Mouse (Mus musculus): ENCODE results near the gene Olfr5. TPM values are rescaled to one million over a fixed set of nuclear protein-coding genes. Genes with fewer than 3 reads are reported as not detected.

The Olfr5 gene
- polyA plus RNA-seq, 1 experiment from 2014 or later: not detected

DNA sequence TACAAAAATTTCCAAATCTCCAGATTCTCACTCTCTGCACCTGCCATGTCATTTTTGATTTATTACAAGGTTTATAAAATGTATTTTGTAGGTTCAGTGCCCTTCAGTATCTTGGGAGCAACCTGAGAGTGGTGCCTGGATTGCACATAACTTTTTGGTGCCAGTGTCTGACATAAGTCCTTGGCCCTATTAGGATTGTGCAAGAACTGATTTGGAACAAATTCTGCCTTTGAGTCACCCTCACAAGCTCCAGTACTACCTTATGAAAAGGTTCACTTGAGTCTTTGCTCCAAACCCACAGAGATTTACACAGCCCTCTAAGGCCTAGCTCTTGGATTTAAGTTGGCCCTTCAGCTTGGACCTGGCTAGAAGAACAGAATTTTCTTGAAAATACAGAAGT lies 19.8 kb downstream of the Olfr5 start, which contains the start of gene Olfr1346:
TSS of gene Olfr1346 (plus strand) at position 151 of the 400 bp plus-strand sequence.
- no peak within 1 kb of the TSS for H3K4me3 ChIP-seq (replicated peaks; ENCODE audit: low read depth, low read length)
- no peak within 1 kb of the TSS for H3K4me2 ChIP-seq (ENCODE audit: low read length)
- no peak for TF ChIP-seq CTCF (IDR thresholded peaks at IDR 0.05; ENCODE audit: low read depth)
- no peaks in the 10 kb centered on the region for H3K27me3 ChIP-seq (ENCODE audit: insufficient read depth, low read length)
- no peaks in the 10 kb centered on the region for H3K4me1 ChIP-seq (replicated peaks; ENCODE audit: insufficient read depth, low read length)
- no peaks in the 10 kb centered on the region for H3K9me3 ChIP-seq (replicated peaks; ENCODE audit: low read length)
- no peak within 1 kb of the TSS for H3K27ac ChIP-seq
- H3K9ac ChIP-seq (ENCODE audit: low read depth, low read length): no peak within 1 kb of the TSS
- DNase-seq (ENCODE audit: low spot score): no peak
- no peaks in the 10 kb centered on the region for H3K36me3 ChIP-seq (ENCODE audit: insufficient read depth, low read length)
- no peak for ATAC-seq (replicated peaks; ENCODE audit: low FRiP score, low read depth)

DNA sequence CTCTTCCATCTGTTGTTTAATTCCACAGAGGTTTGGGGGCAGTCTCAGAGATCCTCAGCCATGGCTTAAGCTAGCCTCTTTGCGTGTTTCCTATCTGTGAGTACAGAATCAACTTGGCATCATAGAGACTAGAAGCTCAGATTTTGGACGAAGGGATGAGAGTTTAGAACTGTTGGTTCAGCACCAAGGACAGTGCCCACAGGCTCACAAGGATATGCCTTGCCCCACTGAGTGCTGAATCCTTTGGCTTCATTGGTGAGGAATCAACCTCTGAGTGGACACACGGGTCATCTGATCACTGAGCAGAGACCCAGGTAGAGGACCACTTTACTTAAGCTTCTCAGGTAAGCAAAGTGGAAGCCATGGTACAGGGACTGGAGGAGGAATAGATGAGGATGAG lies 30.3 kb downstream of the Olfr5 start:
- Histone ChIP-seq H3K4me3 (replicated peaks; ENCODE audit: low read depth, low read length) (no peak overlapping the region), H3K4me1 (replicated peaks; ENCODE audit: insufficient read depth, low read length) (no peaks in the 10 kb centered on the region), H3K36me3 (ENCODE audit: insufficient read depth, low read length) (no peaks in the 10 kb centered on the region), H3K27me3 (ENCODE audit: insufficient read depth, low read length) (no peaks in the 10 kb centered on the region), H3K9me3 (replicated peaks; ENCODE audit: low read length) (no peaks in the 10 kb centered on the region), H3K27ac (no peak overlapping the region), H3K9ac (ENCODE audit: low read depth, low read length) (no peak overlapping the region), H3K4me2 (ENCODE audit: low read length) (no peak overlapping the region)
- TF ChIP-seq CTCF (IDR thresholded peaks at IDR 0.05; ENCODE audit: low read depth): no peak
- DNase-seq (ENCODE audit: low spot score) (peak; percentile 8), ATAC-seq (replicated peaks; ENCODE audit: low FRiP score, low read depth) (no peak)
- 54% methylated on average over 3 of the region's 3 CpGs for WGBS

DNA sequence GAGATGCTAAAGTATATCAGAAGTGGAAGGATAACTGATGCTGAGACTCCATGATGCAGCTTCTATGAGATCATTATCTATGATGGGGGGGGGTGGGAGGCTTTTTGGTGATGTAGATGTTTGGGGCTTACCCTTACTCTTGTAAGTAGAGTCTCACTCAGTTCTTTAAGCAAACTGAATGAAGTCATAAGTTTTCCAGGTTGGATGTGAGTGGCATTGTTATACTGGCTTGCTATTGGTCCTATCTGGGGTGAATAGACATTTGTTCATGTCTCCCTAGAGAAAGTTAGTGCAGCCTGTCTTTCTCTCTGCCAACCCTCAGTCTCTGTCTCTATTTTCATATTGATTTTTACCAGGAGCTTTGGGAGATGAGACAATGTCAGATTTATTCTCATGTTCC lies 30.9 kb downstream of the Olfr5 start, which contains the start of gene Olfr1336:
TSS of gene Olfr1336 (plus strand) at position 301 of the 400 bp plus-strand sequence.
- no peak within 1 kb of the TSS for H3K27ac ChIP-seq
- H3K4me1 ChIP-seq (replicated peaks; ENCODE audit: insufficient read depth, low read length): no peaks in the 10 kb centered on the region
- no peak within 1 kb of the TSS for H3K9ac ChIP-seq (ENCODE audit: low read depth, low read length)
- H3K4me3 ChIP-seq (replicated peaks; ENCODE audit: low read depth, low read length): no peak within 1 kb of the TSS
- no peak within 1 kb of the TSS for H3K4me2 ChIP-seq (ENCODE audit: low read length)
- H3K27me3 ChIP-seq (ENCODE audit: insufficient read depth, low read length): no peaks in the 10 kb centered on the region
- no peak for DNase-seq (ENCODE audit: low spot score)
- ATAC-seq (replicated peaks; ENCODE audit: low FRiP score, low read depth): no peak
- no peaks in the 10 kb centered on the region for H3K36me3 ChIP-seq (ENCODE audit: insufficient read depth, low read length)
- no peak for TF ChIP-seq CTCF (IDR thresholded peaks at IDR 0.05; ENCODE audit: low read depth)
- H3K9me3 ChIP-seq (replicated peaks; ENCODE audit: low read length): no peaks in the 10 kb centered on the region

DNA sequence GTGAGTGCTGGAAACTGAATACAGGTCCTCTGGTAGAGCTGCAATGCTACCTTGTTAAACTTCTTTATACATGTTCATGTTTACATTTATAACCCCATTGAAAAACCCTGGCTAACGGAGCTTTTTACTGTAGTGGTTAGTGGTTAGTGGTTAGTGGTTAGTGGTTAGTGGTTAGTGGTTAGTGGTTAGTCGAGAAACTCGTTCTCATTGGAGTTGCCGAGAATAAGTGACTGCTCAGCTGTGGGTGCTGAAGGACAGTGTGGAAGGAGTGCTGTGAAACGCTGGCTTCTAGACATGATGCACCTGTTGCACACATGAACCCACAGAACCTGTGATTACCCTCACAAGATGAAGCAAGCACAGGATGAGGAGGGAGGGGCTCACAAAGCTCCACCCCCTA lies 39.0 kb downstream of the Olfr5 start:
- no peak overlapping the region for H3K27ac ChIP-seq
- H3K4me2 ChIP-seq (ENCODE audit: low read length): no peak overlapping the region
- 84% methylated on average over 5 of the region's 5 CpGs for WGBS
- H3K9ac ChIP-seq (ENCODE audit: low read depth, low read length): no peak overlapping the region
- H3K4me1 ChIP-seq (replicated peaks; ENCODE audit: insufficient read depth, low read length): no peaks in the 10 kb centered on the region
- DNase-seq (ENCODE audit: low spot score): no peak
- no peaks in the 10 kb centered on the region for H3K36me3 ChIP-seq (ENCODE audit: insufficient read depth, low read length)
- no peak overlapping the region for H3K4me3 ChIP-seq (replicated peaks; ENCODE audit: low read depth, low read length)
- no peak for TF ChIP-seq CTCF (IDR thresholded peaks at IDR 0.05; ENCODE audit: low read depth)
- H3K27me3 ChIP-seq (ENCODE audit: insufficient read depth, low read length): no peaks in the 10 kb centered on the region
- no peak for ATAC-seq (replicated peaks; ENCODE audit: low FRiP score, low read depth)
- H3K9me3 ChIP-seq (replicated peaks; ENCODE audit: low read length): no peaks in the 10 kb centered on the region; the same call in 1 of the 2 replicates

DNA sequence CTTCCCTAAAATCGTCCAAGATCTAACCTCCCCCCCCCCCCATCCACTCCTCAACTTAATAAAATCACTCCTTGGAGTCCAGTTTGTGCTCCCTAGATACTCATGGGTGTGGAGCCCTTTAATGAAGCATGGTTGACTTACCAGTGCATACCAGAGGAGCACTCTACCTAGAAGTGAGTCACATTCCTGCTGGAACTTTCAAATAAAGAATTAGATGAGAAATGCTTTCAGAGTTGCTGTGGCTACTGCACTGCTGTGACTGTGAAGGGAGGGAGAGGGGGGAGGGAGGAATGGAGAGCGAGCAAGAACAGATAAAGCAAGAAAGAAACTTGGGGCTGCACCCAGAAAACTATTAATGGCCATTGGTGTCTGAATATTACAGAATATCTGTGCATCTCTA lies 45.6 kb downstream of the Olfr5 start:
- ATAC-seq (replicated peaks; ENCODE audit: low FRiP score, low read depth) (0 out of 2 replicates have a peak, but pooled peaks have one; percentile 33), DNase-seq (ENCODE audit: low spot score) (no peak)
- no peak for TF ChIP-seq CTCF (IDR thresholded peaks at IDR 0.05; ENCODE audit: low read depth)
- Histone ChIP-seq H3K27me3 (ENCODE audit: insufficient read depth, low read length) (no peaks in the 10 kb centered on the region), H3K4me2 (ENCODE audit: low read length) (no peak overlapping the region), H3K4me1 (replicated peaks; ENCODE audit: insufficient read depth, low read length) (no peaks in the 10 kb centered on the region), H3K4me3 (replicated peaks; ENCODE audit: low read depth, low read length) (no peak overlapping the region), H3K36me3 (ENCODE audit: insufficient read depth, low read length) (no peaks in the 10 kb centered on the region), H3K27ac (no peak overlapping the region), H3K9me3 (replicated peaks; ENCODE audit: low read length) (no peaks in the 10 kb centered on the region), H3K9ac (ENCODE audit: low read depth, low read length) (no peak overlapping the region)
- 61% methylated on average over 2 of the region's 2 CpGs for WGBS

DNA sequence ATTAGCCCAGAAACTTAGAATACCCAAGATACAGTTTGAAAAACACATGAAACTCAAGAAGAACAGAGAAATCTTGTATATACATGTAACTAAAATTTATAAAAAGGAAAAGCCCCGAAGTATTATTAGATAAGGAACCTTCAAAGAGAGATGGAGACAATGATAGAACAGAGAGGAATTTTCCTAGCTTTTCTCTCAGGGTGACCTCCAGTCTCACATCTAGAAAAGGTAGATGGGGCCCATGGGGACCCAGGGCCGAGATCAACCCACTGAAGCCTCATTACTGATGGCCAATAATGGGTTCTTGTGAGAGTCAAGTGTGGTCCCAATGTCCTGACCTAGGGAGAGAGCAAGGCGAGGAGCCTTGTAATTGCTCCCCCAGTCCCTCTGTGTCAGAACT lies 48.4 kb downstream of the Olfr5 start, which contains the start of gene Olfr1344:
TSS of gene Olfr1344 (plus strand) at position 301 of the 400 bp plus-strand sequence.
- Histone ChIP-seq H3K36me3 (ENCODE audit: insufficient read depth, low read length) (no peaks in the 10 kb centered on the region), H3K4me2 (ENCODE audit: low read length) (no peak within 1 kb of the TSS), H3K4me3 (replicated peaks; ENCODE audit: low read depth, low read length) (no peak within 1 kb of the TSS), H3K9me3 (replicated peaks; ENCODE audit: low read length) (no peaks in the 10 kb centered on the region), H3K4me1 (replicated peaks; ENCODE audit: insufficient read depth, low read length) (no peaks in the 10 kb centered on the region), H3K9ac (ENCODE audit: low read depth, low read length) (no peak within 1 kb of the TSS), H3K27me3 (ENCODE audit: insufficient read depth, low read length) (no peaks in the 10 kb centered on the region), H3K27ac (no peak within 1 kb of the TSS)
- no peak for TF ChIP-seq CTCF (IDR thresholded peaks at IDR 0.05; ENCODE audit: low read depth)
- no peak for DNase-seq (ENCODE audit: low spot score)
- WGBS: 67% methylated on average over 3 of the region's 3 CpGs
- ATAC-seq (replicated peaks; ENCODE audit: low FRiP score, low read depth): no peak

DNA sequence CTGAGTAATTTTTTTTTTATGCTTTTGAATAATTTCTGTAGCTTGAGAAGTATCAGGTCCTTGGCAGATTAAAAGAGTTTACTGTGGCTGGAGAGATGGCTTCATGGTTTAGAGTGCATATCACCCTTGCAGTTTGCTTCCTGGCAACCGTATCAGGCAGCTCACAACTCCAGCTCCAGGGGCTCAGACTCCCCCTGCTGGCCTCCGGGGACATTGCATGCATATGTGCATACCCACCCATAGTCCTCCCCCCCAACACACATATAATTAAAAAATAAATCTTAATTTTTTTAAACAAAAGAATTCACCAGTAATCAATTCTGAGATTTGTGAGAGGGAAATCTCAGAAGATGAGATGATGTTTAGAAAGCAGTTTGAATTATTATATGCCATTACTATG lies 56.4 kb downstream of the Olfr5 start:
- WGBS: 49% methylated on average over 2 of the region's 2 CpGs
- Histone ChIP-seq H3K27me3 (ENCODE audit: insufficient read depth, low read length) (no peaks in the 10 kb centered on the region), H3K36me3 (ENCODE audit: insufficient read depth, low read length) (no peaks in the 10 kb centered on the region), H3K9ac (ENCODE audit: low read depth, low read length) (no peak overlapping the region), H3K4me2 (ENCODE audit: low read length) (no peak overlapping the region), H3K9me3 (replicated peaks; ENCODE audit: low read length) (no peaks in the 10 kb centered on the region), H3K27ac (no peak overlapping the region), H3K4me3 (replicated peaks; ENCODE audit: low read depth, low read length) (no peak overlapping the region), H3K4me1 (replicated peaks; ENCODE audit: insufficient read depth, low read length) (no peaks in the 10 kb centered on the region)
- ATAC-seq (replicated peaks; ENCODE audit: low FRiP score, low read depth) (no peak), DNase-seq (ENCODE audit: low spot score) (peak; percentile 2)
- TF ChIP-seq CTCF (IDR thresholded peaks at IDR 0.05; ENCODE audit: low read depth): peak; percentile 53; the same call in 1 of the 2 replicates
